Mouse (Mus musculus): ENCODE data around the gene Zfp729b. TPM values are rescaled to one million over a fixed set of nuclear protein-coding genes. Genes with fewer than 3 reads are reported as not detected.
A peak's percentile ranks its signal among the peaks of the same experiment; 100 is the strongest.

The Zfp729b gene
- 0.40 and 0.63 TPM in 2 replicates for polyA plus RNA-seq (2012; rRNA removed)

GRCm38 (mm10) chr13:67609066-67609876 is at the start of gene Zfp729b:
TSS of gene Zfp729b (minus strand) at chr13:67609707.
- TF ChIP-seq CTCF (IDR thresholded peaks at IDR 0.05; ENCODE audit: insufficient read depth, low read length) (no peak), POLR2A (IDR thresholded peaks at IDR 0.05; ENCODE audit: borderline replicate concordance, extremely low read depth, low read depth, low read length) (peak; percentile 20; the same call in 1 of the 2 replicates)
- peak; percentile 92 for DNase-seq
- WGBS = 2% methylated on average over 20 of the region's 20 CpGs
- peak within 1 kb of the TSS; percentile 84 for H3K4me3 ChIP-seq (replicated peaks; ENCODE audit: extremely low read depth, low read depth, low read length)
- no peaks in the 10 kb centered on the region; the same call in 1 of the 2 replicates for H3K4me1 ChIP-seq (ENCODE audit: control insufficient read depth, insufficient read depth, low read length)

- 50% methylated on average over 3 of the region's 3 CpGs for WGBS
These were observed 43.0 kb upstream of the Zfp729b start for GRCm38 (mm10) chr13:67652496-67652895.

GRCm38 (mm10) chr13:67637294-67638007 is 27.9 kb upstream of the Zfp729b start, which contains the start of the genes Gm49345 and Zfp729a:
TSS of gene Gm49345 (minus strand) at chr13:67637769.
TSS of gene Zfp729a (minus strand) at chr13:67637791.
- peak; percentile 47; the same call in 1 of the 2 replicates for TF ChIP-seq POLR2A (IDR thresholded peaks at IDR 0.05; ENCODE audit: borderline replicate concordance, extremely low read depth, low read depth, low read length)
- 0 out of 2 replicates have a peak, but pooled peaks have one; percentile 17 for TF ChIP-seq CTCF (IDR thresholded peaks at IDR 0.05; ENCODE audit: insufficient read depth, low read length)
- DNase-seq = peak; percentile 83
- Histone ChIP-seq H3K4me3 (replicated peaks; ENCODE audit: extremely low read depth, low read depth, low read length) (peak within 1 kb of the TSS; percentile 72), H3K4me1 (ENCODE audit: control insufficient read depth, insufficient read depth, low read length) (peaks cover 2% of the 10 kb centered on the region)
- WGBS = under 1% methylated on average over 19 of the region's 19 CpGs

More at GRCm38 (mm10) chr13:67652496-67652895, 43.0 kb upstream of the Zfp729b start:
- no peak for DNase-seq
- TF ChIP-seq POLR2A (IDR thresholded peaks at IDR 0.05; ENCODE audit: borderline replicate concordance, extremely low read depth, low read depth, low read length) = no peak
- TF ChIP-seq CTCF (IDR thresholded peaks at IDR 0.05; ENCODE audit: insufficient read depth, low read length) = no peak
- H3K4me3 ChIP-seq (replicated peaks; ENCODE audit: extremely low read depth, low read depth, low read length) = no peak overlapping the region
- H3K4me1 ChIP-seq (ENCODE audit: control insufficient read depth, insufficient read depth, low read length) = no peaks in the 10 kb centered on the region

- H3K4me3 ChIP-seq (replicated peaks; ENCODE audit: extremely low read depth, low read depth, low read length) = no peak overlapping the region
- TF ChIP-seq CTCF (IDR thresholded peaks at IDR 0.05; ENCODE audit: insufficient read depth, low read length) = no peak
- no peak for TF ChIP-seq POLR2A (IDR thresholded peaks at IDR 0.05; ENCODE audit: borderline replicate concordance, extremely low read depth, low read depth, low read length)
- 64% methylated on average over 4 of the region's 4 CpGs for WGBS
- no peaks in the 10 kb centered on the region; the same call in 1 of the 2 replicates for H3K4me1 ChIP-seq (ENCODE audit: control insufficient read depth, insufficient read depth, low read length)
- no peak for DNase-seq
These were observed 601 bp upstream of the Zfp729b start for GRCm38 (mm10) chr13:67610108-67610507.

- DNase-seq = no peak
- WGBS = 69% methylated on average over 5 of the region's 5 CpGs
- Histone ChIP-seq H3K4me3 (replicated peaks; ENCODE audit: extremely low read depth, low read depth, low read length) (no peak overlapping the region), H3K4me1 (ENCODE audit: control insufficient read depth, insufficient read depth, low read length) (no peaks in the 10 kb centered on the region)
- no peak for TF ChIP-seq POLR2A (IDR thresholded peaks at IDR 0.05; ENCODE audit: borderline replicate concordance, extremely low read depth, low read depth, low read length)
- TF ChIP-seq CTCF (IDR thresholded peaks at IDR 0.05; ENCODE audit: insufficient read depth, low read length) = no peak
These were observed 36.8 kb downstream of the Zfp729b start for GRCm38 (mm10) chr13:67572591-67573189.

- WGBS = 78% methylated on average over 4 of the region's 4 CpGs
- TF ChIP-seq CTCF (IDR thresholded peaks at IDR 0.05; ENCODE audit: insufficient read depth, low read length) (no peak), POLR2A (IDR thresholded peaks at IDR 0.05; ENCODE audit: borderline replicate concordance, extremely low read depth, low read depth, low read length) (no peak)
- no peak for DNase-seq
These were observed 55.8 kb downstream of the Zfp729b start, which contains the start of gene Zfp748 for GRCm38 (mm10) chr13:67553730-67554129. TSS of gene Zfp748 (minus strand) at chr13:67553830.

GRCm38 (mm10) chr13:67552505-67553346 is 56.8 kb downstream of the Zfp729b start:
- H3K4me3 ChIP-seq (replicated peaks; ENCODE audit: extremely low read depth, low read depth, low read length) = peak overlapping the region; percentile 76
- WGBS = under 1% methylated on average over 44 of the region's 44 CpGs
- H3K4me1 ChIP-seq (ENCODE audit: control insufficient read depth, insufficient read depth, low read length) = peaks cover 3% of the 10 kb centered on the region; the same call in 1 of the 2 replicates
- peak; percentile 86 for DNase-seq
- no peak for TF ChIP-seq CTCF (IDR thresholded peaks at IDR 0.05; ENCODE audit: insufficient read depth, low read length)
- peak; percentile 68; the same call in 1 of the 2 replicates for TF ChIP-seq POLR2A (IDR thresholded peaks at IDR 0.05; ENCODE audit: borderline replicate concordance, extremely low read depth, low read depth, low read length)

More at GRCm38 (mm10) chr13:67553730-67554129, 55.8 kb downstream of the Zfp729b start, which contains the start of gene Zfp748:
- Histone ChIP-seq H3K4me1 (ENCODE audit: control insufficient read depth, insufficient read depth, low read length) (peaks cover 3% of the 10 kb centered on the region; the same call in 1 of the 2 replicates), H3K4me3 (replicated peaks; ENCODE audit: extremely low read depth, low read depth, low read length) (peak within 1 kb of the TSS; percentile 76)

- no peak for DNase-seq
- H3K4me3 ChIP-seq (replicated peaks; ENCODE audit: extremely low read depth, low read depth, low read length) = no peak overlapping the region
- H3K4me1 ChIP-seq (ENCODE audit: control insufficient read depth, insufficient read depth, low read length) = no peaks in the 10 kb centered on the region
- no peak for TF ChIP-seq POLR2A (IDR thresholded peaks at IDR 0.05; ENCODE audit: borderline replicate concordance, extremely low read depth, low read depth, low read length)
- no peak for TF ChIP-seq CTCF (IDR thresholded peaks at IDR 0.05; ENCODE audit: insufficient read depth, low read length)
- 83% methylated on average over 1 of the region's 1 CpGs for WGBS
These were observed 63.6 kb downstream of the Zfp729b start for GRCm38 (mm10) chr13:67545941-67546340.

Other genes starting within 250 kb of the Zfp729b start
- not detected in 2 replicates for gene Gm28044, start 249.2 kb downstream of the Zfp729b start, polyA plus RNA-seq (2012; rRNA removed)
- gene Zfp953, start 249.1 kb downstream of the Zfp729b start, polyA plus RNA-seq (2012; rRNA removed) = 0.20 and 0.38 TPM in 2 replicates
- gene Gm28041, start 234.0 kb downstream of the Zfp729b start, polyA plus RNA-seq (2012; rRNA removed) = 0.17 TPM in 1 of 2 replicates, not detected in the other
- gene Zfp456, start 233.9 kb downstream of the Zfp729b start, polyA plus RNA-seq (2012; rRNA removed) = 0.17 and 0.27 TPM in 2 replicates
- 1.1 and 1.9 TPM in 2 replicates for gene Zfp429, start 209.9 kb downstream of the Zfp729b start, polyA plus RNA-seq (2012; rRNA removed)
- gene Zfp459, start 188.3 kb downstream of the Zfp729b start, polyA plus RNA-seq (2012; rRNA removed) = 0.20 and 0.43 TPM in 2 replicates
- gene Zfp874a, start 158.1 kb downstream of the Zfp729b start, polyA plus RNA-seq (2012; rRNA removed) = 0.66 and 2.5 TPM in 2 replicates
- 1.0 and 3.1 TPM in 2 replicates for gene Zfp874b, start 125.4 kb downstream of the Zfp729b start, polyA plus RNA-seq (2012; rRNA removed)
- 0.79 and 0.91 TPM in 2 replicates for gene Zfp58, start 109.2 kb downstream of the Zfp729b start, polyA plus RNA-seq (2012; rRNA removed)
- not detected in 2 replicates for gene Gm26965, start 83.6 kb downstream of the Zfp729b start, polyA plus RNA-seq (2012; rRNA removed)
- 17.9 and 21.2 TPM in 2 replicates for gene Zfp87, start 83.5 kb downstream of the Zfp729b start, polyA plus RNA-seq (2012; rRNA removed)
- 3.0 and 4.5 TPM in 2 replicates for gene Zfp748, start 55.9 kb downstream of the Zfp729b start, polyA plus RNA-seq (2012; rRNA removed)
- gene Gm49345, start 28.1 kb upstream of the Zfp729b start, polyA plus RNA-seq (2012; rRNA removed) = 0.34 and 0.45 TPM in 2 replicates
- gene Zfp729a, start 28.1 kb upstream of the Zfp729b start, polyA plus RNA-seq (2012; rRNA removed) = 0.68 and 1.0 TPM in 2 replicates
- gene Zfp738, start 77.4 kb upstream of the Zfp729b start, polyA plus RNA-seq (2012; rRNA removed) = 3.3 and 4.9 TPM in 2 replicates
- 0.75 and 0.84 TPM in 2 replicates for gene Zfp65, start 119.5 kb upstream of the Zfp729b start, polyA plus RNA-seq (2012; rRNA removed)
- gene Zfp85, start 145.5 kb upstream of the Zfp729b start, polyA plus RNA-seq (2012; rRNA removed) = 0.50 and 1.0 TPM in 2 replicates
- gene Zfp493, start 170.0 kb upstream of the Zfp729b start, polyA plus RNA-seq (2012; rRNA removed) = 0.46 and 1.2 TPM in 2 replicates
- 0.31 and 0.72 TPM in 2 replicates for gene Zfp273, start 204.0 kb upstream of the Zfp729b start, polyA plus RNA-seq (2012; rRNA removed)
- 0.27 and 0.82 TPM in 2 replicates for gene Gm10037, start 221.4 kb upstream of the Zfp729b start, polyA plus RNA-seq (2012; rRNA removed)